ENCODE assay signal across 7 mouse cellular contexts in the genomic region with DNA sequence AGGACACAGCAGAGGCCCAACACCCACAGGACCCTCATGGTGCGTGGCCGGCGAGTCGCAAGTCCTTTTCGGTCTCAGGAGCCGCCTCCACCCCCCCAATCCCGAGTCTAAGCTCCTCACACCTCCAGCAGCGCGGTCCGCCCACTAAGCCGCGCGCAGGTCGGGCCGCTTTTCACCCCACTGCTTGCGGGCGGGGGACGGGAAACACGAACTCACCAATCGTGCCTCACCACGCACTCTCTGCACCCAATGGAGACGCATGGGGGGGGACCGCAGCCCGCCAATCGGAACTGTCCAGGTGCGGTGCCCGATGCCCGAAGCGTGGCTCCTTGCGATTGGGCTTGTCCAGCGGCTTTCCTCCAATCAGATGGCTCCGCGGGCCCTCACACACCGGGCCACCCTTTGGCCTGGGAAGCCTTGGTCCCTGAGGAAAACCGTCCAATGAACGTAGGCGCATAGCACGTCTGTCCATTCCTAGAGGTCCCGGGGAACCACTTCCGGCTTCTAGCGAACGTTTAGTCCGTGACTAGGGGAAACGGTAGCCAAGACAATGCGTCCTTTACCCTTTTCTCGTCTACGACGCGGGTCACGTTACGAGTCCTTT. TPM values are rescaled to one million over a fixed set of nuclear protein-coding genes. Genes with fewer than 3 reads are reported as not detected.
DNase-seq lines count a peak whose midpoint lies in the region; ATAC-seq lines count a peak whose summit lies in the region.

A gene (minus strand): TSS at position 192 of the 604 bp plus-strand sequence.
A gene (plus strand): TSS at position 494 of the 604 bp plus-strand sequence.

- DNase-seq in adrenal gland, adult 2 months: peak; percentile 100
- DNase-seq in embryo, embryonic 11.5 days (ENCODE audit: low read depth, low spot score): peak; percentile 98
- peak; percentile 94 to 98 for DNase-seq in gastrocnemius, postnatal 36 days
- DNase-seq in left cerebral cortex, postnatal 25 days (ENCODE audit: low spot score in 2 of 2): peak; percentile 99 to 100
- DNase-seq in midbrain, embryonic 10.5 days (ENCODE audit: low spot score): peak; percentile 100
- peak; percentile 95 for DNase-seq in right cerebral cortex, postnatal 4 days

- peaks cover 9% of the 10 kb centered on the region for H3K36me3 ChIP-seq in intestine, embryonic 15.5 days
- H3K36me3 ChIP-seq in midbrain, embryonic 10.5 days: peaks cover 39% of the 10 kb centered on the region

- peak within 1 kb of the TSS; percentile 73 for H3K4me2 ChIP-seq in intestine, embryonic 15.5 days (replicated peaks)

- H3K4me1 ChIP-seq in intestine, embryonic 15.5 days (replicated peaks): peaks cover 29% of the 10 kb centered on the region
- peaks cover 48% of the 10 kb centered on the region for H3K4me1 ChIP-seq in midbrain, embryonic 10.5 days

- H3K27ac ChIP-seq in intestine, embryonic 15.5 days: peak within 1 kb of the TSS; percentile 95
- H3K27ac ChIP-seq in midbrain, embryonic 10.5 days (replicated peaks): peak within 1 kb of the TSS; percentile 92

- no peaks in the 10 kb centered on the region for H3K27me3 ChIP-seq in intestine, embryonic 15.5 days (replicated peaks)
- no peaks in the 10 kb centered on the region for H3K27me3 ChIP-seq in midbrain, embryonic 10.5 days (ENCODE audit: low read depth, poor library complexity, severe bottlenecking)

- H3K9ac ChIP-seq in intestine, embryonic 15.5 days: peak within 1 kb of the TSS; percentile 89

- intact Hi-C loops in gastrocnemius, postnatal 36 days (cut with DNase I): loop anchor here (2.0 to 5.0 kb wide), 2 partner anchors 21 to 72 kb away; a partner anchor contains a TSS
- intact Hi-C loops in left cerebral cortex, postnatal 25 days (cut with DNase I): loop anchor here (2.0 to 10.0 kb wide), 2 partner anchors 21 to 119 kb away; no protein-coding TSS in a partner anchor

- under 1% methylated on average over 51 of the region's 51 CpGs for WGBS in intestine, embryonic 15.5 days
- 0% methylated on average over 51 of the region's 51 CpGs for WGBS in midbrain, embryonic 10.5 days

- ATAC-seq in intestine, embryonic 15.5 days: peak; percentile 97

- no peaks in the 10 kb centered on the region for H3K9me3 ChIP-seq in intestine, embryonic 15.5 days
- no peaks in the 10 kb centered on the region for H3K9me3 ChIP-seq in midbrain, embryonic 10.5 days (replicated peaks)

- peak within 1 kb of the TSS; percentile 73 for H3K4me3 ChIP-seq in intestine, embryonic 15.5 days (replicated peaks)
- peak within 1 kb of the TSS; percentile 92 for H3K4me3 ChIP-seq in midbrain, embryonic 10.5 days

RNA-seq across cellular contexts. Expression of the first gene that starts in this region (rescaled TPM):
- total RNA-seq in adrenal gland, adult 2 months (2021): 100 to 1,000 TPM; 691 to 855 TPM
- polyA plus RNA-seq in adrenal gland, adult 2 months (2012; rRNA removed): 9.6 and 15.2 TPM in 2 replicates
- 100 to 1,000 TPM in 1 of 2 experiments, 10 to 100 TPM in 1; 99.0 to 101 TPM for total RNA-seq in gastrocnemius, postnatal 36 days (2021)
- polyA plus RNA-seq in intestine, embryonic 15.5 days (2015; fragmentation: Nextera tagmentation; extraction: Ambion mirVana): 754 and 764 TPM in 2 replicates
- 100 to 1,000 TPM; 360 to 377 TPM for total RNA-seq in left cerebral cortex, postnatal 25 days (2021)
- 515 and 591 TPM in 2 replicates for polyA plus RNA-seq in midbrain, embryonic 10.5 days (2016; fragmentation: Nextera tagmentation; extraction: Ambion mirVana)

RNA-seq across cellular contexts. Expression of the second gene that starts in this region (rescaled TPM):
- 1 to 10 TPM; 1.6 to 2.5 TPM for total RNA-seq in adrenal gland, adult 2 months (2021)
- 1.0 and 1.5 TPM in 2 replicates for polyA plus RNA-seq in adrenal gland, adult 2 months (2012; rRNA removed)
- 1 to 10 TPM; 1.9 to 2.1 TPM for total RNA-seq in gastrocnemius, postnatal 36 days (2021)
- 1.6 and 2.0 TPM in 2 replicates for polyA plus RNA-seq in intestine, embryonic 15.5 days (2015; fragmentation: Nextera tagmentation; extraction: Ambion mirVana)
- total RNA-seq in left cerebral cortex, postnatal 25 days (2021): 1 to 10 TPM; 1.2 to 1.7 TPM
- polyA plus RNA-seq in midbrain, embryonic 10.5 days (2016; fragmentation: Nextera tagmentation; extraction: Ambion mirVana): 3.3 and 4.0 TPM in 2 replicates

Comparison
In these comparisons a context has a peak if more than half of its experiments do, and no peak if none do; other contexts are left out.
1. Peak in every context shown above with its lines: DNase-seq, ATAC-seq, H3K4me3 ChIP-seq and H3K27ac ChIP-seq.
2. RNA of the first gene that starts in this region (polyA plus RNA-seq): 754 to 764 TPM in intestine, embryonic 15.5 days and 515 to 591 TPM in midbrain, embryonic 10.5 days; 9.6 to 15.2 TPM in adrenal gland, adult 2 months; every median in the first group is over 10 times any median in the second.